Mouse (Mus musculus): ENCODE results near the gene Ctnnb1. TPM values are rescaled to one million over a fixed set of nuclear protein-coding genes. Genes with fewer than 3 reads are reported as not detected.

Ctnnb1 gene
- polyA plus RNA-seq, 1 experiment: 115 TPM

DNA sequence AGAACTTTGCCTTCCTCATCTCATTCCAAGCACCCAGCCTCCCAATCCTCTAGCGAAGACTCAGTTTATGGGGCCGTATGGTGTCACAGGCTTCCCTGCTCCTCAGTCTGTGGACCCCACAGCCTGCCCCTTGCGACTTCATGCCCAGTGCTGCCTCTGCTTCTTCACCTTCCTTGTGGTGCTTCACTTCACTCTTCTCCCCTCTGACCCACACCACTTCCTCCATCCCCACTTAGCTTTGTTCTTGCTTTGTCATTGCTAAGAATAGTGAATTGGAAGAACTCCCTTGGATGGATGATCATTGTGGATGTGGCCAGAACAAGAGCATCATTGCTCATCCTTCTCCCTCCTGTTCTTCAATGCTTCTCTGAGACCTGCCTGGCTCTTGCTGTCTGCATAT lies 11.8 kb downstream of the Ctnnb1 start:
- 59% methylated on average over 3 of the region's 3 CpGs for WGBS
- no peak for TF ChIP-seq CTCF (IDR thresholded peaks at IDR 0.05; ENCODE audit: borderline replicate concordance, control insufficient read depth, extremely low read depth, insufficient read depth, low read length, poor library complexity)
- no peak for TF ChIP-seq POLR2A (IDR thresholded peaks at IDR 0.05; ENCODE audit: control insufficient read depth, extremely low read depth, insufficient read depth, low read length, poor library complexity)
- Histone ChIP-seq H3K4me3 (ENCODE audit: control insufficient read depth, insufficient read depth, low read length) (no peak overlapping the region), H3K27ac (ENCODE audit: control insufficient read depth, insufficient read depth, low read length) (no peak overlapping the region), H3K4me1 (replicated peaks; ENCODE audit: control insufficient read depth, insufficient read depth, low read length) (peaks cover 18% of the 10 kb centered on the region), H3K36me3 (ENCODE audit: control insufficient read depth, insufficient read depth, low read length) (no peaks in the 10 kb centered on the region), H3K27me3 (ENCODE audit: control insufficient read depth, insufficient read depth, low read length) (no peaks in the 10 kb centered on the region)
- DNase-seq: no peak

DNA sequence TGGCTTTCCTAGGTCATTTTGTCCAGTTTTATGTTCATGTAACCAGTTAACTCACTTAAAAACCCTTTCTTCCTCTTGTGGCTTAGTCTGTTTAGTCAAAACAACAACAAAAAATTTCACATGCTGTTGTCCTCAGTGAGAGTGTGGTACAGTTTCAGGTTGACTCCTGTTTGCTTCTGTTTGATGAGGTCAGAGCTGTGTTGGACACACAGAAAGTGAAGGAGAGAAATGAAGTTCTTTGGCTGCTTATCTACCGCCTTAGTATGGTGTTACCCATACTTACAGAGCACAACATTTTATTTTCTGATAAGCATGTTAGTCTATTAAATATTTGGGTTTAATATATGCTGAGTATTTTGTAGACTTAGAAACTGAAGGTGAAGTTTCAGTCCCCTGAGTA lies 14.7 kb downstream of the Ctnnb1 start:
- H3K27ac ChIP-seq (ENCODE audit: control insufficient read depth, insufficient read depth, low read length): no peak overlapping the region
- H3K4me1 ChIP-seq (replicated peaks; ENCODE audit: control insufficient read depth, insufficient read depth, low read length): peaks cover 12% of the 10 kb centered on the region
- TF ChIP-seq CTCF (IDR thresholded peaks at IDR 0.05; ENCODE audit: borderline replicate concordance, control insufficient read depth, extremely low read depth, insufficient read depth, low read length, poor library complexity) (no peak), POLR2A (IDR thresholded peaks at IDR 0.05; ENCODE audit: control insufficient read depth, extremely low read depth, insufficient read depth, low read length, poor library complexity) (no peak)
- DNase-seq: no peak
- H3K27me3 ChIP-seq (ENCODE audit: control insufficient read depth, insufficient read depth, low read length): no peaks in the 10 kb centered on the region
- WGBS: 78% methylated on average over 1 of the region's 1 CpGs
- no peak overlapping the region for H3K4me3 ChIP-seq (ENCODE audit: control insufficient read depth, insufficient read depth, low read length)
- H3K36me3 ChIP-seq (ENCODE audit: control insufficient read depth, insufficient read depth, low read length): no peaks in the 10 kb centered on the region

DNA sequence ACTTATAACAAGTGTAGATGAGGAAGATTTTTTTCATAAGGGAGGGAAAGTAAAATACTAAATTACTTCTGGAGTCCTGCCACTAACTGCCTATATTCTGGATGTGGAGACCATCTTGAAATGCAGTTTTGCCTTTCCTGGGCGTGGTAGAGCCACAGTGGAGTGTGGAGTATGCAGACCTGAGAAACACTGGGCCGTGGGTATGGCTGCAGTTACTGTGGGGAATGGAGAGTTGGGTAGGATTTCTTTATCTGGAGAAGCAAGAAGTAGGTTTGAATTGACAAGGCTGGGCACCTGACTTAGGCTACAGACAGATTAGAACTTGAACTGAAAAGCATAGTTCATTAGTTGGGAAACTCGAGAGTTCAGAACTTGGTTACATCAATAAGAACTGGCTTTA lies 15.2 kb downstream of the Ctnnb1 start:
- peaks cover 13% of the 10 kb centered on the region for H3K4me1 ChIP-seq (replicated peaks; ENCODE audit: control insufficient read depth, insufficient read depth, low read length)
- H3K36me3 ChIP-seq (ENCODE audit: control insufficient read depth, insufficient read depth, low read length): no peaks in the 10 kb centered on the region
- no peak overlapping the region for H3K27ac ChIP-seq (ENCODE audit: control insufficient read depth, insufficient read depth, low read length)

DNA sequence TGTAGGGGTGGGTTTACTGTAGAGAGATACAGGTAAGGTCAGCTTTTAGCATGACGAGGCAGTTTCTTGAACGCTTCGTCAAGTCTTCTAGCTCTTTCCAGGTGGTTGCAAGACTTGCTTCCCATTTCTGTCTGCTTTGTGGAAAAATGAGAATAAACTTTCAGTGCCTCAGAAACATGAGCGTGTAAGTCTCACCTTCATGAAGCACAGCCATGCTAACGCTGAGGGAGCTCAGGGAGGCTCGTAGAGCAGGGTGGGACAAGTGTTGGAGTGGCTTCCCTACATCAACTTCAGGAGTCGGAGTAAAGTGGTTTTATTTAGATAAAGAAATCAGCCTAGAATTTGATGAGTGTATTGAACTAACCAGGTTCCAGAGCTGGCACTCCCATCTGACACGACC lies 17.1 kb downstream of the Ctnnb1 start:
- Histone ChIP-seq H3K27ac (ENCODE audit: control insufficient read depth, insufficient read depth, low read length) (no peak overlapping the region), H3K4me1 (replicated peaks; ENCODE audit: control insufficient read depth, insufficient read depth, low read length) (peaks cover 10% of the 10 kb centered on the region; the same call in 1 of the 2 replicates)
- 93% methylated on average over 8 of the region's 8 CpGs for WGBS

More for the DNA sequence above, 15.2 kb downstream of the Ctnnb1 start:
- H3K4me3 ChIP-seq (ENCODE audit: control insufficient read depth, insufficient read depth, low read length): no peak overlapping the region
- no peak for DNase-seq
- TF ChIP-seq POLR2A (IDR thresholded peaks at IDR 0.05; ENCODE audit: control insufficient read depth, extremely low read depth, insufficient read depth, low read length, poor library complexity) (no peak), CTCF (IDR thresholded peaks at IDR 0.05; ENCODE audit: borderline replicate concordance, control insufficient read depth, extremely low read depth, insufficient read depth, low read length, poor library complexity) (no peak)
- 87% methylated on average over 3 of the region's 3 CpGs for WGBS
- H3K27me3 ChIP-seq (ENCODE audit: control insufficient read depth, insufficient read depth, low read length): no peaks in the 10 kb centered on the region

DNA sequence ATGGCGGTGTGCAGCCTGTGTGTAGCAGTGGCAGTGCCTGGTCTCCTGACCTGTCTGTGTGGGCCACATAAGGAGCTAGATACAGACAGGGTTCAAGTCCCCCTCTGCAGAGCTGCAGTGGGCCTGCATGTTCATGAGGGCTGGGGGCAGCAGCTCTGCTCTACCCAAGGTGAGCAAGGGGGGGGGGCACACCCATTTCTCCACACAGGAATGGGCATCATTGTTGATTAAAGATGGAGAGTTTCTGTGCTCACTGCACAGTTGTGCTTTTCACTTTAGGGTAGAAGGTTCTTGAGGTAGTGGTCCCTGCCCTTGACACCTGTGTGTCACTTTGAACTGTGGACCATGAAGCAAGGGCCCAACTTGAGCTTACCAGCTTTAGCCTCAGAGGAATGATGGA lies 19.8 kb downstream of the Ctnnb1 start:
- no peak for TF ChIP-seq POLR2A (IDR thresholded peaks at IDR 0.05; ENCODE audit: control insufficient read depth, extremely low read depth, insufficient read depth, low read length, poor library complexity)
- TF ChIP-seq CTCF (IDR thresholded peaks at IDR 0.05; ENCODE audit: borderline replicate concordance, control insufficient read depth, extremely low read depth, insufficient read depth, low read length, poor library complexity): no peak
- 100% methylated on average over 1 of the region's 1 CpGs for WGBS
- no peak overlapping the region for H3K4me3 ChIP-seq (ENCODE audit: control insufficient read depth, insufficient read depth, low read length)
- peaks cover 40% of the 10 kb centered on the region for H3K36me3 ChIP-seq (ENCODE audit: control insufficient read depth, insufficient read depth, low read length)
- DNase-seq: no peak
- peaks cover 4% of the 10 kb centered on the region; the same call in 1 of the 2 replicates for H3K4me1 ChIP-seq (replicated peaks; ENCODE audit: control insufficient read depth, insufficient read depth, low read length)
- H3K27ac ChIP-seq (ENCODE audit: control insufficient read depth, insufficient read depth, low read length): no peak overlapping the region
- H3K27me3 ChIP-seq (ENCODE audit: control insufficient read depth, insufficient read depth, low read length): no peaks in the 10 kb centered on the region

More for the DNA sequence above, 17.1 kb downstream of the Ctnnb1 start:
- no peaks in the 10 kb centered on the region for H3K27me3 ChIP-seq (ENCODE audit: control insufficient read depth, insufficient read depth, low read length)
- H3K4me3 ChIP-seq (ENCODE audit: control insufficient read depth, insufficient read depth, low read length): no peak overlapping the region
- H3K36me3 ChIP-seq (ENCODE audit: control insufficient read depth, insufficient read depth, low read length): peaks cover 13% of the 10 kb centered on the region
- DNase-seq: no peak
- TF ChIP-seq CTCF (IDR thresholded peaks at IDR 0.05; ENCODE audit: borderline replicate concordance, control insufficient read depth, extremely low read depth, insufficient read depth, low read length, poor library complexity): no peak
- TF ChIP-seq POLR2A (IDR thresholded peaks at IDR 0.05; ENCODE audit: control insufficient read depth, extremely low read depth, insufficient read depth, low read length, poor library complexity): no peak

DNA sequence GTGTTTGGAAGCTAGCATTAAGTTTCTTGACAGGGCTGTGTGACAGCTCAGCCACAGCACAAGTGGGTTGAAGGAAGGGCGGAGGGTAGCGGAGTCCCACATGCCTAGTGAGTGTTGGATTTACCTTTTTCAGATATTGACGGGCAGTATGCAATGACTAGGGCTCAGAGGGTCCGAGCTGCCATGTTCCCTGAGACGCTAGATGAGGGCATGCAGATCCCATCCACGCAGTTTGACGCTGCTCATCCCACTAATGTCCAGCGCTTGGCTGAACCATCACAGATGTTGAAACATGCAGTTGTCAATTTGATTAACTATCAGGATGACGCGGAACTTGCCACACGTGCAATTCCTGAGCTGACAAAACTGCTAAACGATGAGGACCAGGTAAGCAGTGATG lies 21.7 kb downstream of the Ctnnb1 start:
- 0 out of 2 replicates have a peak, but pooled peaks cover 2% of the 10 kb centered on the region for H3K4me1 ChIP-seq (replicated peaks; ENCODE audit: control insufficient read depth, insufficient read depth, low read length)
- H3K4me3 ChIP-seq (ENCODE audit: control insufficient read depth, insufficient read depth, low read length): no peak overlapping the region
- TF ChIP-seq POLR2A (IDR thresholded peaks at IDR 0.05; ENCODE audit: control insufficient read depth, extremely low read depth, insufficient read depth, low read length, poor library complexity): no peak
- no peak for TF ChIP-seq CTCF (IDR thresholded peaks at IDR 0.05; ENCODE audit: borderline replicate concordance, control insufficient read depth, extremely low read depth, insufficient read depth, low read length, poor library complexity)
- no peak overlapping the region for H3K27ac ChIP-seq (ENCODE audit: control insufficient read depth, insufficient read depth, low read length)
- 95% methylated on average over 12 of the region's 12 CpGs for WGBS
- no peak for DNase-seq
- peaks cover 59% of the 10 kb centered on the region for H3K36me3 ChIP-seq (ENCODE audit: control insufficient read depth, insufficient read depth, low read length)
- H3K27me3 ChIP-seq (ENCODE audit: control insufficient read depth, insufficient read depth, low read length): no peaks in the 10 kb centered on the region

DNA sequence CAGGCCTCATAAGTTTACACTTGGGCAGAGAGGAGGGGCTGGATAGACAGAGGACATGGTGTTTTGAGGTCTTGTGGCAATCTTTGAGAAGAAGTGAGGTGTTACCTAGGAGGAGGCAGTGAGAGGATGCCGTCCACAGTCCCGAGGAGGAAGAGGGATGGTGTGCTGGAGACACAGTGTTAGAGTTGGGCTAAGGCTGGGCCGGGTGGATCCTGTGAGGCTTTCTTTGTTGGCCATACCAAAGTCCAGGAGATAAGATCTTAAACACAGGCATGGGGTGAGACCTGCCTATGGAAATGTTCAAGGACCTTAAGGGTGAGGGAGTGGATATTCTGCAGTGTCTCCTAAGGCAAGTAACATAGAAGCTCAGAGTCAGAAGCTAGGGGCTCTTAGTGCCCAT lies 22.9 kb downstream of the Ctnnb1 start:
- DNase-seq: no peak
- H3K36me3 ChIP-seq (ENCODE audit: control insufficient read depth, insufficient read depth, low read length): peaks cover 71% of the 10 kb centered on the region
- no peak overlapping the region for H3K27ac ChIP-seq (ENCODE audit: control insufficient read depth, insufficient read depth, low read length)
- no peak overlapping the region for H3K4me3 ChIP-seq (ENCODE audit: control insufficient read depth, insufficient read depth, low read length)
- H3K27me3 ChIP-seq (ENCODE audit: control insufficient read depth, insufficient read depth, low read length): no peaks in the 10 kb centered on the region
- TF ChIP-seq POLR2A (IDR thresholded peaks at IDR 0.05; ENCODE audit: control insufficient read depth, extremely low read depth, insufficient read depth, low read length, poor library complexity) (no peak), CTCF (IDR thresholded peaks at IDR 0.05; ENCODE audit: borderline replicate concordance, control insufficient read depth, extremely low read depth, insufficient read depth, low read length, poor library complexity) (no peak)
- H3K4me1 ChIP-seq (replicated peaks; ENCODE audit: control insufficient read depth, insufficient read depth, low read length): 0 out of 2 replicates have a peak, but pooled peaks cover 2% of the 10 kb centered on the region
- WGBS: 96% methylated on average over 3 of the region's 3 CpGs

Measured in thymus, adult 2 months (tissue).